Mouse (Mus musculus) kidney, postnatal 36 days (tissue): ENCODE data around the gene Srebf2.
"Not testable (repeated sequence)": the region's sequence is repeated elsewhere in the genome, so short reads cannot be mapped to it uniquely, and the experiment has no call there.

Experiments
- DNase-seq, 2 experiments: peaks; one replicate each; pipeline ENCODE4 v3.0.0; 2021 to 2022; ENCODE audit warnings: mixed read lengths in 2 of 2

Srebf2 gene

GRCm38 (mm10) chr15:82146770-82147610, at the start of gene Srebf2:
Gene Srebf2 (plus strand): TSS chr15:82147181.
- peak; percentile 99 to 100 for DNase-seq

GRCm38 (mm10) chr15:82106953-82107555, 39.9 kb upstream of the Srebf2 start:
- DNase-seq: peak; percentile 39 to 83

DNA sequence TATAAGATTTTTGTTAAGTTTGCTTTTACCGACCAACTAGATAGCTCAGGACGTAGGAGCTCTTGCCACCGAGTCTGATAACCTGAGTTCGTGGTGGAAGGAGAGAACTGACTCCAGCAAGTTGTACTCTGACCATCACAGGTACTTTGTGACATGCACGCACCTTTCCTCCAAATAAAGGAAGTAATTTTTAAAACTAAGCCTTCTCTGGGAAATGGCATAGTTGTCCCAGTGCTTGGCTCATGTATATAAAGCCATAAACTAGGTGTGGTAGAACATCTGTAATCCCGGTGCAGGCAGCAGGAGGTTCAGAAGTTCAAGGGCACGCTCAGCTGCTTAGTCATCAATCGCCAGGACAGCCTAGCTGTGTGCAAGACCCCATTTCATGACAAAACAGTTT, 26.4 kb upstream of the Srebf2 start:
- no peak for DNase-seq

GRCm38 (mm10) chr15:82126690-82127089, 20.3 kb upstream of the Srebf2 start:
- DNase-seq: not testable (repeated sequence)

- DNase-seq: peak; percentile 97 to 98
These were observed 19.3 kb upstream of the Srebf2 start, which contains the start of gene Ccdc134 for GRCm38 (mm10) chr15:82127426-82128374. Gene Ccdc134 (plus strand): TSS chr15:82127922.

DNA sequence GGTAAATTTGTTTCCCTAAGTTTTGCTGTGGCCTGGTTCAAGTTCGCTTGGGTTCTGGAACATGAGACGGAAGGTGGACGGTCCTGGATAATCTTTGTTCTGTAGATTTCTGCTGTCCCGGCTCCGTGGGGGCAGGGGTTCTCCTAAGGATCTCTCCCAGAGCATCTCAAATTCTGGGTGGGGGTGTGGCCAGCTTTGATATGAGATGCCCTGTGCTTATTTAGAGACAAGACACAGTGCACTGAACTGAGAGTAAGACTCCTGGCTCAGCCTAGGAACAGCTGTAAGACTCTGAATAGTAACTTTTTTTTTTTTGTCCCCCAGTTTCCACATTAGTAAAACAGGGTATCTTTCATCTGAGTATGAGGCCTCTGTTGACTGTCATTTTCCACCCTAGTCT, 18.6 kb upstream of the Srebf2 start:
- no peak for DNase-seq

- DNase-seq: no peak
These were observed 16.4 kb upstream of the Srebf2 start for GRCm38 (mm10) chr15:82130599-82130998.

DNA sequence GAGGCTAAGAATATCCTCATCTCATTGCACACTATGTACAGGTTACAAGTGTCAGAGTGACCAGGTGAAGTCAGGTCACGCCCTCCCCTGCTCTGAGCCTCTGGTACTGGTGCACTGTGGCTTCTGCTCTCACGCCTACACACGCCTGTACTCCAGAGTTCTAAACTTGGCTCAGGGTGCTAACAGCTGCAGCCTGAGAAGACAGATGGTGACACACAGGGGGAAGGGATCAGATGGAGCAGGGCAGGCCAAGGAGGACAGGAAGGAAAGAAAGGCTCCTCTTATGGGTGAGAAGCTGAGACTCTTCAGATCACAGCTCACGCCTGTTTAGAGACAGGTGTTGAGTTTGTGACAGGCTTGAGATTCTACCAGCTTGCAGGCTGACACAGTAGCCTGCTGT, 11.6 kb upstream of the Srebf2 start:
- no peak for DNase-seq

- DNase-seq: peak; percentile 67 to 77
These were observed 8.4 kb upstream of the Srebf2 start for GRCm38 (mm10) chr15:82138565-82138964.

- peak; percentile 45 to 48 for DNase-seq
These were observed 7.8 kb upstream of the Srebf2 start for GRCm38 (mm10) chr15:82139196-82139595.

DNA sequence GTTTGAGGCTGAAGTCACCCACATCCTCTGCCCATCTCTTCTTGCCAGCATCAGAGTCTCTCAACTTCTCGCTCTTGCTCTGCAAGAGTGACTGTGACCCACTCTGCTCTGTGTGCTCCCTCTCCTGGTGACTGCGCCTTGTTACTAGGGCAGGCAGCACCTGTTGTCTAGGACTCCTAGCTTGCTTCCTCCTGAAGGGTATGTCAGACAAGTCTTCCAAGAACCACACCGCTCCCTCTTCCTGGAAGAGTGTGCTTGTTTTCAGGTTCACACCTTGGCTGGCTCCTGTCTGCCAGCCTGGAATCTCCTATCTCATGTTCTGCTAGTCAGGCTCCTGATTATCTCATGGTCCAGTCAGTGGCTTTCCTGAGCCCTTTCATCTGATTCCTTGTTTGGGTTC, 6.6 kb upstream of the Srebf2 start:
- no peak for DNase-seq

- no peak for DNase-seq
These were observed 2.8 kb upstream of the Srebf2 start for GRCm38 (mm10) chr15:82144157-82144556.

GRCm38 (mm10) chr15:82145408-82145807, 1.6 kb upstream of the Srebf2 start:
- DNase-seq: peak in 1 of 2 experiments; percentile 10

DNA sequence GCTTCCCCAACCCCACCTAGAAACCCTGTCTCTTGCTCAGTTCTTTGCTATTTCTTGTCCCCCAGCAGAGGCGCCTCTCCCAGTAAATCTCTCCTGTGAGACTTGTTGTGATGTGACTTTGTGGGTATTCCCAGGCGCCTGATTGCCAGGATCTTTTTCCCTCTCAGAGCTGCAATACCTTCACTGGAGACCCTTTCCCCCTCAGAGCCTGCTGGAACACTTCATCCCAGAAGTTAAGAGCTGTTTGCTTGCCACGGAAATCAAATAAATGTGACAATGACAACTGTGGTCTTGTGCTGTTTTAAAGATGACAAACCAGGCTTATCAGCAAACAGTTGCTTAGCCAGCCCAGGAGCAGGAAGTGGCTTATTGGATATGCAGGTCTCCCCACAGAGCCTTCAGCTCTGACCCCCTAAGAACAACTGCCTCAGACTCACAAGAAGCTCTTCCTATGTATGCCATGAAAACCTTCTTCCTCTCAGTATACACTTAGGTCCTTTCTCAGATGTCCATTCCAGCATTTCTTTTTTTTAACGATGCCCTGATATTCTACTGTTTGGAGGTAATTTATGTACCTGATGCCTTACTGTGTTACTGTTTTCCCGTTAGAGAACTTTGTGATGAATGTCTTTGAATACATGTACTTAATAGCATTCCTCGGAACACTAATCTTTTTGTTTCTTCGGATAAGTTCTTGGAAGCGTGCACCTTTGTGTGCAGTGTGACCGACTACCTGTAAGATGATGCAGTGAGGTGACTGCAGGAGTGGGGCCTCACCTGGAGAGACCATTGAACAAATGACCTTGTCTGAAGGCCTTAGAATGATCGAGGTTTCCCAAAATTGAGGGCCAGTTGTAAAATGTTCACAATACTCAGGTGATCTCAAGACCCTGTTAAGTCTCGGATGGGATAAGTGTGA, 871 bp upstream of the Srebf2 start:
- DNase-seq: no peak

GRCm38 (mm10) chr15:82147611-82148111, 680 bp downstream of the Srebf2 start:
- DNase-seq: peak; percentile 33 to 73

DNA sequence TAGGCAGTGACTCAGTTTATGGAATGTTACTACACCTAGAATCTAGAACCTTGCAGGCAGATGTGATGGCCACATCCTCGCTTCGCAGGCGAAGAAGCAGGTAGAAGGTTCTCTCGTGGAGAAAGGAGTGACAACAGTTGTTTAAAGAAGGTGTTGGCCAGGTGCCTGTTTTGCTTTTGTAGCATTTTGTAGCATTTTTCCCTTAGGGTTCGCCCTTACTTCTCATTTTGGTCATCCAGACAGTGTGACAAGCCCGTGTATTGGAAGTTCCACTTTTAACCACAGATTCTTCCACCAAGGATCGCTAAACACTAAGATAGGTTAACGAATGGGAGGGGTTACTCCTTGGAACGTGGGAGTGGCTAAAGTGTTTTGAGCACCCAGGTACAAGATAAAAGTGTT, 1.5 kb downstream of the Srebf2 start:
- peak; percentile 20 to 37 for DNase-seq

DNA sequence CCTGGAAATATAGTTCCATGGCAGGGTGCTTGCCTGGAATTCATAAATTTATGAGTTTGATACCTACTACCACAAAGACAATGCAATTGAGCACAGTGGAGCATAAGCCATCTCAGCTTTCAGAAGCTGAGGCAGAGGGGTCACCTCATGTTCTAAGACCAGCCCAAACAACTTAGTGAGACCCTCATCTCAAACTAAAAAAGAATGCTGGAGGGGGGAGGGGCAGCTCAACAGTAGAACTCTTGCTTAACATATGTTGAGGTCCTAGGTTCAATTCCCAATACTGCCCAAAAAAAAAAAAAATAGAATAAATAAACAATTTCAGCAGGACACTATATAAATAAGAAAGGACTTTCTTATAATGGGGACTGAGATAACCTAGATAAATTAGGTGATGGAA, 3.1 kb downstream of the Srebf2 start:
- no peak for DNase-seq

DNA sequence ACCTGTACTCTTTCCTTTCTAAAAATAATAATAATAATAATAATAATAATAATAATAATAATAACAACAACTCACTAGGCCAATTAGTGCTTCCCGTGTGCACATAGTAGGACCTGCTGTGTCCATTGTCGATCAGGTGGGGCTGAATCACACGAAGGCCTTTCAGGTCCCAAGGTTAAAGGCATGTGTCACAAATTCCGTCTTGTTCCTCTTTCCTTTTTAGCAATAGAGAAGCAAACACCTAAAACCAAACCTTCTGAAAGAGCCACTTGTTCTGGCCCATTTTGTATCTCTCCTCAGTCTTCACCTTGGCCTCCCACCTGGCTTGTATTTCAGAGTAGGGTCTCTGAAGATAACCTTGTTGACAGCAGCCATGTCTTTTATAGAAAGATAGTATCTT, 4.2 kb downstream of the Srebf2 start:
- no peak for DNase-seq

DNA sequence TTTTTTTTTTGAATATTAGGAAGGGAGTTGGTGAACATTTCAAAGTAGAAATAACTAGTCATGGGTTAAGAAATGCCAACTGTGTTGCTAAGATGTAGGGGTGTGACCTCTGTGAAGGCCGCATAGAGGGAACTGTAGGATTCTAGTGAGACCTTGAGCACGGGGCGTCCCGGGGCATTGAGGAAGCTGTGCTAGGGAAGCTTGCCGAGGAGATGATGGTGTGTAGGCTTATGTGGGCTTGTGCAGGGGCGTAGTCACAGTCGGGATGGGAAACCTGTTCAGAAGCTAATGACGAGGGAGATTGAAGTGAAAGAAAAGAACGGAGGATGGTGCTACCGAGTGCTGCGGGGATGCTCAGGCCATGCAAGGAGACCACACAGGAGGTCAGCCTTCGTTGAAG, 5.0 kb downstream of the Srebf2 start:
- DNase-seq: no peak

DNA sequence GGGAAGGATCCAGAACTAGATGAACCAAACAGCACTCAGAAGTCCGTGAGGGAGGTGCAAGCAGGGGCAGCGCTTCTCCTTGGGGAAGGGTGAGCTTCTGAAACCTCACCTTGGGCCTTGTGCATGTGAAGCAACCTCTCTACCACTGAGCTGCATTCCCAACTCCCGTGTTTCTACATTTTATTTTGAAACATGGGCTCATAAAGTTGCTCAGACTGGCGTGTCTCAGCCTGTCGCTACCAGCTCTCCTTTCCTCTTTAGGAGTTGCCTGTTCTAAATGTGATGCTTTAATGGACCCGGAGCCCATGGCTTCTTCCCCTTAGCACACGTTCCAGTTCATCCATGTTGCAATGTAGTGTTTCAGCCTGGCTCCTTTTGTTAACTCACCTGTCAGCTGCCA, 5.5 kb downstream of the Srebf2 start:
- no peak for DNase-seq

DNA sequence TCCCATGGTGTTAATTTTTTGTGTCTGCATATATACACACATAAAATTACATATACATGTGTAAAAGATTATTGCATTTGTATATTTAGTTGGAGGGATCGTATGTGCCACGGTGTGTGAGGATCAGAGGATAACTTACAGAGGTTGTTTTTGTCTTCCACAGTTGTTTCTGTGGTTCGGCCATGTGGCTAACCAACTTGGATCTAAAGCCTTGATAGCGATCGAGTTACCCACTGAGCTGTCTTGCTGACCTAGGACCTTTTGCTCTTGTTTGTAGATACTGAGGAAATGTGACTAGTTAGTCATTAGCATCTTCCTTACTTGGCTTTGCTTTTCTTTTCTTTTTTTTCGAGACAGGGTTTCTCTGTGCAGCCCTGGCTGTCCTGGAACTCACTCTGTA, 9.3 kb downstream of the Srebf2 start:
- no peak for DNase-seq

GRCm38 (mm10) chr15:82156902-82157301, 9.9 kb downstream of the Srebf2 start:
- no peak for DNase-seq
